Mouse (Mus musculus) liver, embryonic 14.5 days (tissue): ENCODE measurements around the gene Arhgef26. TPM values are rescaled to one million over a fixed set of nuclear protein-coding genes. Genes with fewer than 3 reads are reported as not detected.

Source experiments
- ATAC-seq: fragments of 200-750 bp; cut with Nextera tagmentation; 2 replicates; pipeline ENCODE4 v1.8.0; 2017; ENCODE audit warnings: moderate number of reproducible peaks, mild to moderate bottlenecking, moderate library complexity; ENCODE audit not compliant: insufficient read depth
- DNase-seq, 3 experiments: peaks; one replicate each; pipeline ENCODE4 v3.0.0-alpha.2; 2012 to 2013; ENCODE audit warnings: low read depth in 3 of 3, low spot score in 3 of 3
- H3K27ac ChIP-seq: fragments of 300-500 bp; sonication (generic); 2 replicates; pipeline ENCODE4 v1.5.1; 2014; ENCODE audit warnings: moderate library complexity, mild to moderate bottlenecking, control low read depth, inconsistent platforms
- H3K27me3 ChIP-seq: fragments of 300-500 bp; sonication (generic); 2 replicates; pipeline ENCODE4 v1.6.1; 2014; ENCODE audit warnings: mild to moderate bottlenecking, low read length, moderate library complexity; ENCODE audit not compliant: control insufficient read depth, insufficient read depth
- H3K36me3 ChIP-seq: fragments of 300-500 bp; sonication (generic); replicated peaks from 2 replicates; pipeline ENCODE4 v1.6.1; 2014; ENCODE audit warnings: low read depth; ENCODE audit not compliant: control insufficient read depth, insufficient read depth
- H3K4me1 ChIP-seq, 2 experiments: fragments of 200-500 bp in 1 of 2; fragments of 300-500 bp in 1 of 2; sonication (generic) in 1 of 2; replicated peaks; 2 replicates each; pipeline ENCODE4 v1.6.1; 2012 to 2014; ENCODE audit warnings: antibody characterized with exemption in 1 of 2, inconsistent platforms in 1 of 2, low read length in 1 of 2; ENCODE audit not compliant: control insufficient read depth in 2 of 2, insufficient read depth in 2 of 2
- H3K4me2 ChIP-seq: fragments of 300-500 bp; sonication (generic); 2 replicates; pipeline ENCODE4 v1.6.1; 2014; ENCODE audit warnings: low read depth, mild to moderate bottlenecking, control low read depth, moderate library complexity
- H3K4me3 ChIP-seq, 2 experiments: fragments of 200-500 bp in 1 of 2; fragments of 300-500 bp in 1 of 2; sonication (generic) in 1 of 2; 2 replicates each; pipeline ENCODE4 v1.5.1; 2012 to 2014; ENCODE audit warnings: low read depth in 2 of 2, low read length in 2 of 2, mild to moderate bottlenecking in 2 of 2, control low read depth in 1 of 2, inconsistent platforms in 1 of 2, moderate library complexity in 1 of 2; ENCODE audit not compliant: insufficient read depth in 1 of 2
- H3K9ac ChIP-seq: fragments of 300-500 bp; sonication (generic); replicated peaks from 2 replicates; pipeline ENCODE4 v1.6.1; 2014; ENCODE audit warnings: mild to moderate bottlenecking, control low read depth, moderate library complexity
- H3K9me3 ChIP-seq: fragments of 300-500 bp; sonication (generic); 2 replicates; pipeline ENCODE4 v1.6.1; 2016; ENCODE audit warnings: low read length, mixed read lengths; ENCODE audit not compliant: control insufficient read depth
- CTCF ChIP-seq: IDR thresholded peaks from 2 replicates; pipeline ENCODE4 v1.5.1; 2016; ENCODE audit warnings: antibody characterized with exemption, low read depth, control low read depth
- EP300 ChIP-seq: IDR thresholded peaks from 2 replicates; pipeline ENCODE4 v1.6.1; 2016; ENCODE audit warnings: antibody characterized with exemption, low read depth
- WGBS: fragments of 180-500 bp; shearing (Covaris S2); extraction: QIAGEN DNeasy Blood & Tissue Kit; methylation state at CpG from one replicate; pipeline ENCODE4 v1.1.7; 2014; ENCODE audit not compliant: insufficient replicate concordance; 5-methylcytosine and 5-hydroxymethylcytosine counted together
- polyA plus RNA-seq, 2 experiments: library from polyadenylated mRNA; depleted of rRNA in 1 of 2; stranded (reverse) in 1 of 2; unstranded in 1 of 2; fragments of >200 nt; fragmentation: Nextera tagmentation in 1 of 2; extraction: Ambion mirVana in 1 of 2; gene quantifications; 2 replicates each; pipeline versions ENCODE4 v1.2.1 to v1.2.3; 2012 to 2014

Gene Arhgef26
- polyA plus RNA-seq, 2 experiments = 0.08 to 0.10 TPM

GRCm38 (mm10) chr3:62418387-62419138 is 80.4 kb downstream of the Arhgef26 start:
- ATAC-seq (no peak), DNase-seq (no peak)
- Histone ChIP-seq H3K4me1 (no peaks in the 10 kb centered on the region), H3K4me3 (no peak overlapping the region), H3K9ac (no peak overlapping the region), H3K9me3 (no peaks in the 10 kb centered on the region), H3K36me3 (no peaks in the 10 kb centered on the region), H3K27ac (no peak overlapping the region), H3K4me2 (no peak overlapping the region), H3K27me3 (no peaks in the 10 kb centered on the region)
- TF ChIP-seq CTCF (no peak), EP300 (no peak)
- 81% methylated on average over 6 of the region's 6 CpGs for WGBS

- H3K4me1 ChIP-seq = no peaks in the 10 kb centered on the region
- H3K36me3 ChIP-seq = no peaks in the 10 kb centered on the region
- H3K4me3 ChIP-seq = no peak overlapping the region
- no peak overlapping the region for H3K4me2 ChIP-seq
- ATAC-seq (no peak), DNase-seq (no peak)
- H3K27ac ChIP-seq = no peak overlapping the region
- WGBS = 43% methylated on average over 4 of the region's 4 CpGs
- no peak overlapping the region for H3K9ac ChIP-seq
- no peaks in the 10 kb centered on the region for H3K27me3 ChIP-seq
- H3K9me3 ChIP-seq = no peaks in the 10 kb centered on the region
- TF ChIP-seq EP300 (no peak), CTCF (no peak)
Measured at GRCm38 (mm10) chr3:62433675-62434074, 95.5 kb downstream of the Arhgef26 start.

- Histone ChIP-seq H3K9me3 (no peaks in the 10 kb centered on the region), H3K27ac (no peak overlapping the region), H3K4me2 (no peak overlapping the region), H3K9ac (no peak overlapping the region), H3K27me3 (no peaks in the 10 kb centered on the region), H3K36me3 (no peaks in the 10 kb centered on the region), H3K4me3 (no peak overlapping the region), H3K4me1 (no peaks in the 10 kb centered on the region)
- ATAC-seq (no peak), DNase-seq (no peak)
- no peak for TF ChIP-seq CTCF
- TF ChIP-seq EP300 = no peak
Measured at GRCm38 (mm10) chr3:62435923-62436322, 97.8 kb downstream of the Arhgef26 start.

GRCm38 (mm10) chr3:62440431-62440969 is 102.4 kb downstream of the Arhgef26 start:
- H3K4me3 ChIP-seq = no peak overlapping the region
- H3K27ac ChIP-seq = no peak overlapping the region
- H3K4me2 ChIP-seq = no peak overlapping the region
- no peaks in the 10 kb centered on the region for H3K27me3 ChIP-seq
- 59% methylated on average over 5 of the region's 5 CpGs for WGBS
- ATAC-seq = no peak
- TF ChIP-seq CTCF = no peak
- TF ChIP-seq EP300 = no peak
- H3K36me3 ChIP-seq = no peaks in the 10 kb centered on the region
- H3K9ac ChIP-seq = no peak overlapping the region
- no peaks in the 10 kb centered on the region for H3K4me1 ChIP-seq
- DNase-seq = no peak
- H3K9me3 ChIP-seq = no peaks in the 10 kb centered on the region

GRCm38 (mm10) chr3:62443582-62444194 is 105.5 kb downstream of the Arhgef26 start:
- no peaks in the 10 kb centered on the region for H3K27me3 ChIP-seq
- ATAC-seq (no peak), DNase-seq (no peak)
- 37% methylated on average over 12 of the region's 12 CpGs for WGBS
- H3K4me3 ChIP-seq = no peak overlapping the region
- no peak overlapping the region for H3K9ac ChIP-seq
- H3K4me2 ChIP-seq = no peak overlapping the region
- no peak for TF ChIP-seq CTCF
- no peak for TF ChIP-seq EP300
- no peaks in the 10 kb centered on the region for H3K4me1 ChIP-seq
- no peak overlapping the region for H3K27ac ChIP-seq
- no peaks in the 10 kb centered on the region for H3K9me3 ChIP-seq
- H3K36me3 ChIP-seq = no peaks in the 10 kb centered on the region
